Mouse (Mus musculus): Measurements from ENCODE around the gene Zranb2.

The Zranb2 gene

DNA sequence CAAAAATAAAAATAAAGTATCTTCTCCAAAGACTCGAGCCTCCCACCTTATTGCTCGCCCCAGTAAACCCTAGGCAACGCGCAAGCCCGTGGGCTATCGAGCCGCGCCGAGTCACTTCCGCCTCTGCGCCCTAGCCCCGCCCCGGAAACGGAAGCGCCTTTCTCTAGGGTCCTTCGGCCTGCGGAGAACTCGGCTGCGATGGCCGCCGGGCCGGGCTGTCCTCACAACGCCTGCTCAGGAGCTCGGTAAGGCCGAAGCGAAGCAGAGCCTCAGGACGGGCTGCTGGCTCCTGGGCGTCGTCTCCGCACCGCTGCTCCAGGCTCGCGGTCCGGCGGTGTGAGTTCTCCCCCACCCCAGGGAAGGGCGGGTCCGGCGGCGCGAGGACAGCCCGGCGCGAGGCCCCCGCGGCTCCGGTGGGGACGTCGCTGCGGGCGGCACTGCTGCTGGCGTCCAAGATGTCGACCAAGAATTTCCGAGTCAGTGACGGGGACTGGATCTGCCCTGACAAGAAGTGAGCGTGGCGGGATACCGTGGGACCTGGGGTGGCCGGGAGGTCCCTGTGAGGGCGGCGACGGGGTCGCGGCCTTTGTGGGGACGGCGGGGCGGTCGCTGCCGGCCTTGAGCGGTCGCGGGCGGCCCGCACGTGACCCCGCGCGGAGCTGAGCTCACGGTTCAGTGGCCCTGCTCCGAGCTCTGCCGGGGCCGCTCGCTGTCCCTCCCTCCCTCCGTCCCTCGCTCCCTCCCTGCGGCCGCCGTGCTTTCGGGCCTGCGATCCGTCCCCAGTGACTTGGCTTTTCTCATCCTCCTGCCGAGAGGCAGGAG lies at the start of gene Zranb2:
Gene Zranb2, plus strand, starts transcription at position 197 of the 822 bp plus-strand sequence.
- in situ Hi-C loops (cut with MboI), result loop anchor here (25.0 kb wide), 2 partner anchors 403 to 503 kb away; partner anchors contain the start of genes Ankrd13c, Cth, Lrrc40 and Srsf11

DNA sequence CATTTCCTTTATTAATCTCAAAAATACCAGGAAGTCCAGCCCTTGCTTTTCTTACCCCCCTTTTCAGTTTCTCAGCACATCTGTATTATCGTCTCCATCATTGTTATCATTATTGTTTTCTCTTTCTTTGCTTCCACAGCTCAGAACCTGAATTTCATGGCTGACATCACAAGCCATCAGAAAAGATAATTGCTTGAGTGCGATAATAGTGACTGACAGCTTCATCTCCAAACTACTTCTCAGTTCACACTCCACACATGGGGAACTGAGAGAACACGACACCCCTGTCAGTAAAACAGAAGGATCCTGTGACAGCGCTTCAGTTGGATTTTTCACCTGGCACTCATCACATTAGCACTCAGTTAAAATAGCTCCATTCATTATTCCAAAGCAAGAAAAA lies 41.9 kb upstream of the Zranb2 start:
- in situ Hi-C loops (cut with MboI), result no loop called here

DNA sequence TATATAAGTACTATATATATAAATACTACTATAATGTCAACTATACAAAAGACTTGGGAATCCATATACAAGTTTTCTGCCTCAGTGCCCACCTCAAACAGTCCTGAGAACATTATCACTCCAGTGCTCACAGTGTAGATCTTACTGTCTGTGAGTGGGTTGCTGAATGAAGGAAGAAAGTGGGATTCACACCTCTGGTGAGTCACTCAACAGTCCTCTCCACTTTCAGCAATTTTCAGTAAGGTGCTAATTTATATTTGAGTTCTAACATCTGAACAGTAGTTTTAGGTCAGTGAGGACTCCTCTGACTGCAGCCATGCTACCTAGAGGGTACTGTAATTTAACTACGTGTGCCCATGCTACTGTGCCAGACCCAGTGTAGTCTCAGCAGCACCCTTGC lies 31.7 kb upstream of the Zranb2 start:
- in situ Hi-C loops (cut with MboI), result no loop called here

DNA sequence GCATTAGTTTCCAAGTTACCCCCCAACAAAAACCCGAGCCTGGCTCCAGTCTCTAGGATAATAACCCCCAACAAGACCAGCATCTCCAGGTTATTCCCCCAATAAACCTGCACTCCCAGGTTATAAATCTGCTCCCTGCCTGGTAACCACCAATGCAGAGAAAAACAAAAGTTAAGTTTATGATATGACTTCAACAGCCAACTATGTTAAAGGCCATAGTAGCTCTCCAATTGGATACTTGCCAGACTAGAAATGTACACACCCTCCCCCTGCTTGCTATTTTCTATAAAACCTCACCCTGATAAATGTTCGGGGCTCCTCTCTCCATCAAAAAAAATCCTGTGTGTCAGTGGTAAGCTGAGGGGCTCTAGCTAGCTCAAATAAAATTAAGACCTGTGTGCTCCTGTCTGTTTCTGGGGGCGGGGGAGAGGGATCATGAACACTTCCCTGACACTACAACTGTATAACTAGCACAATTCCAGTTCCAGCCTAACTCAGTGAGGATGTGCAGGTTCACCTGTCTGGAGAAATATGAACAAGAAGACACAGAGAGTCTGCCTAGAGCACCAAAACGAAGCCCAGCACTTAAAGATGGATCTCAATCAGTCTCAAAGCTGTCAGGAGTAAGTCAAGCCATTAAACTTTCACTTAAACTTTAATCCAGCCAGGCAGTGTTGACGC lies 19.7 kb upstream of the Zranb2 start:
- in situ Hi-C loops (cut with MboI), result no loop called here

DNA sequence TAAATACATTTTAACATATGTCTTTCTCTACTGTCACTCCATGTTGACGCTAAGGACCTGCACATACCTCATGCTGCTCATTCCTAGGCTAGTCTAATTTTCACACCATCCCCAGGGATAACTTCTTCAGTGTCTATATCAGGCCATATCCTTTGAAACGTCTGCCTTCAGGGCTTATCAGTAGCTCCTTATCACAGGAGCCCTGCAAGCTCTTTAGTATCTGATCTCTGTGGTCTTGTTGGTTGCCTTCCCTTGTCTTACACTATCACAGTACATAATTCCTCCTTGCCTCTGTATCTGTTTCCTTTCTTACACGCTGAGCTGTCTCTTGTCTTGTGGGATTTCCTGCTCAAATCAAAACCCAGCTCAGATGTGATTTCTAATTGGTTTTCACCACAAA lies 17.5 kb upstream of the Zranb2 start:
- in situ Hi-C loops (cut with MboI), result no loop called here

DNA sequence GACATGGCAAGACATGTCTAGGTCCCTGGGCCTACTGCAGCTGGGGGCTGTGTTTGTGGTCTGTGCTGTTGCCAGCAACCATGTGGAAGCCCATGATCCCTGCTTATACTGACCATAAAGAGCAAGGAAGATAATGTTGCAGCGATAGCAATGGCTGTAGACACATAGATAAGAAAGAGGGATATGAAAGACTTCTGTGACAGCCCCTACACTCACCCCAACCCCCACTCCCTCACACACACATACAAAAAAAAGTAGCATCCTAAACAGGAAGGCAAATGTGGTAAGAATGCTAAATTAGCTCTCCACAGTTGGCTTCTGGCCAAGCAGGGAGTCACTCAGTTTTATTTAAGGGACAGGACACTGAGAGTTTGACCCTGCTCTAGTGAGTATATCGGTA lies 16.0 kb upstream of the Zranb2 start:
- in situ Hi-C loops (cut with MboI), result no loop called here

DNA sequence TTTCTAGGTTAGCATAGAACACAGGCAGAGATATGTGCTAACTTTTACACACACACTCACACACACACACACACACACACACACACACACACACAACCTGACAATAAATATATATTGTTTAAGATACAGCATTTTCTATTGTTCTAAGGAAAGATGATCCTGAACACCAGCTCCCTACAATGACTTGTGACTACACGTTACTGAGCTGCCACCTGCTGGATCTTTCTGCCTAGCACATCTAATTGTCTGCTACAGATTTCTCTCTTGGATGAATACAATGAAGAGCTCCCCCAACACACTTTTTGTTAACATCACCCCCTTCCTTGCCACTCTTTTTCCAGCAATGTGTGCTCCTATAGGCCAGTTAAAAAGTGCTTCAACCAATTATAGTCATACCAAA lies 13.5 kb upstream of the Zranb2 start:
- in situ Hi-C loops (cut with MboI), result no loop called here

DNA sequence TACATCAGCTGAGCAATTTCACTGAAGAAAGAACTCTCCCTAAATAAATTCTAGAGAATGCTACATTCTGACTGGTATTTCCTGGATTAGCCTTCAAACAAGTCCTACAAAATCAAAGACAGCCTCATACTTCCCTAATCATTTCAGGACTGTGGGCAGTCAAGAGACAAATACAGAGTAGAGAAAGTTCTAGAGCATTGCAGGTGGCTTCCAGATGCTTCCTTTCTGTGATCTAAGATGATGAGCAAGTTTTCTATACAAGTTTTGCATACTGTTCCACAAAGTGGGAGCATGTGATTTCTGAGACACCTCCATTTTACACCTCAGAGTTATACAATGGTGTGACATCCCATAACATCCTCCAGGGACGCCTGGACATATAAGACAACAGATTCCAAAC lies 10.1 kb upstream of the Zranb2 start:
- in situ Hi-C loops (cut with MboI), result no loop called here

DNA sequence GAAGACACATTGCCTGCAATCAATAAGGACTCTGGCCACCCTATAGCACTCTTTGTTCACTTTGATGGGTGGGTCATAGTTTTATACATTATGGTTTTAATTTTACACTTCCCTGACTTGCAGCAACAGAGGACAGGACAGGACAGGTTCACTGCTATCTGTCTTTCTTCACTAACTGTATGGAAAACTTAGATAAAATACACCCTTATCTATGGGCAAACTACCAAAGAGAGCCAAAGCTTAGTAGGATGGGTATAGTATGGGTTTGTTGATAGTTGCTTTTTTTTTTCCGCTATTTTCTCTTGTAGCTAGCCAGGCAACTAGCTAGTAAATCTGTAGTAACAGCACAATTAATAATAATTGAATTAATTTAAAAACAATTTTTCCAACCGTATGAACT lies 2.4 kb upstream of the Zranb2 start:
- in situ Hi-C loops (cut with MboI), result loop anchor here (25.0 kb wide), 2 partner anchors 406 to 506 kb away; partner anchors contain the start of genes Ankrd13c, Cth, Lrrc40 and Srsf11

DNA sequence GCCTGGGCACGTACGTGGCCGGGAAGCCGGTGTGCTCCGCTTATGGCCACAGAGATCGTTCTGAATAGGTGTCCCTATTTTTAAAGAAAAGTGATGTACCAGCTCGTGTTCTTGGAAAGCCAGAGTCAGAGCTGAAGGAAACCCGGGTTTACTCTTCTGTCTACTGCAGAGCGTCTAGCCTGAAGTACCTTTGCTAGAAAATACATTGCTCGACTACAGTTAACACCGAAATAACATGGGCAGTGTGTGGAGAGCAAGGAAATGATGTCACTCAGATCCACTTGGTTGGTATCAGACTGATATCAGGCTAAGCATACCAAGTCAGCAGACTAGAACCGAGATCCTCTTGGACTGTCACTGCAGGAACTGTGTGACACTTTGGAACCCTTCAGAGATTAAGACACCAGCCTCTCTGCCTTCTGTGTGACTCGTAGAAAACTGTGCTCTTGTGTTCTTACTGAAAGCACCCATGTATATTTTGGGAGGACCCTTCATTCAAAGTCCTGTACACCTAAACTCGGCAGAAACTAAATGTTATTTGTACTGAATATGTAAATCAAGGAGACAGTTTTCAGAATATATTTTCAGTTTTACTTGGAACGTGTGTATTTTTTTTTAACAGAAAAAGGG lies 941 bp downstream of the Zranb2 start:
- in situ Hi-C loops (cut with MboI), result loop anchor here (25.0 kb wide), 2 partner anchors 402 to 502 kb away; partner anchors contain the start of genes Ankrd13c, Cth, Lrrc40 and Srsf11

DNA sequence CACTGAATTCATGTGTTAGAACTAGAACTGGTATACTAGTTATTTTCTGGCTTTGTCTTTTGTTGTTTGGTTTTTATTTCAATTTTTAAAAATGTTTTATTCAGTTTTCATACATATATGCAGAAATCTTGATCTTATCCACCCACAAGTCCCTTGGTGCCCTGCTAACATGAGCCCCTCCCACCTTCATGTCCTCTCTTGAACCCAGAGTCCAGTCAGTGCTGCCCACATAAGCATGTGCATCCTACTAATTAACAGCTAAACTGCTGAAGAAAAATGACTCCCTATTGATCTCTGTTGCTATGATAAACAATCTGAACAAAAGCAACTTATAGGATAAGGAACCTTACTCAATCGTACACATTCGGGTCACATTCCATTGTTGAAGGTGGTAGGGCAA lies 15.4 kb downstream of the Zranb2 start:
- in situ Hi-C loops (cut with MboI), result loop anchor here (25.0 kb wide), 2 partner anchors 388 to 488 kb away; partner anchors contain the start of genes Ankrd13c, Cth, Lrrc40 and Srsf11

DNA sequence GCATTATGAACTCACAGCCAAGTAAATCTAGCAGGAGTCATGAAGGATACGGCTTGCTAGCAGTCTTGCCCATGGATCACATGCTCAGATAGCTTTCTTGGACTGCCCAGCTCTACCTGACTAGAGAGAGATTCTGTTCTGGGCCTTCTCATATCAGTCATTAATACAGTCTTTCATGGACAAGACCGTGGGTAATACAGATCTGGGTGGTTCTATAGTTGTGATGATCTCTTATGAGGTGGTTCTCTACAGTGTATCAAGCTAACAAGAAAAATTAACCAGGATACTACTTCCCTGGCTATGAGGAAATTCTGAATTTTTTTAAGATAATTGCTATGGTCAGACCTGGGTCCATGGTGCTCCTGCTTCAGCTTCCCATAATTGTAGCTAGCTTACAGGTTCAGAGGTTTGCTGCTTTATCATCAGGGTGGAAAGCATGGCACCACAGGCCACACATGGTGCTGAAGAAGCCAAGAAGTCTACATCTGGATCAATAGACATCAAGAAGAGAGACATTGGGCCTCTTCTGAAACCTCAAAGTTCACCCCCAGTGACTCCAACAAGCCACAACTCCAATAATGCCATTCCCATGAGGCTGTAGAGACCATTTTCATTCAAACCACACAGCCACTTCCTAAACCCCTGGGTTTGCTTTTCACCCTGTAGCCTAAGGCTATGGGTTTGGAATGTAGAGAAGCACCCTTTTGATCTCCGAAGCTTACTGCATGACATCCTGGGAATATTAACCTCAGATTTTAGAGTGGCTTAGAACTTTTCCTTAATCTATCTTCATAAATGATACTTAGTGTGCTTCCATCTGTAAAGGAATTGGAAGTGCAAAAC lies 16.0 kb downstream of the Zranb2 start:
- in situ Hi-C loops (cut with MboI), result loop anchor here (25.0 kb wide), 2 partner anchors 387 to 487 kb away; partner anchors contain the start of genes Ankrd13c, Cth, Lrrc40 and Srsf11

DNA sequence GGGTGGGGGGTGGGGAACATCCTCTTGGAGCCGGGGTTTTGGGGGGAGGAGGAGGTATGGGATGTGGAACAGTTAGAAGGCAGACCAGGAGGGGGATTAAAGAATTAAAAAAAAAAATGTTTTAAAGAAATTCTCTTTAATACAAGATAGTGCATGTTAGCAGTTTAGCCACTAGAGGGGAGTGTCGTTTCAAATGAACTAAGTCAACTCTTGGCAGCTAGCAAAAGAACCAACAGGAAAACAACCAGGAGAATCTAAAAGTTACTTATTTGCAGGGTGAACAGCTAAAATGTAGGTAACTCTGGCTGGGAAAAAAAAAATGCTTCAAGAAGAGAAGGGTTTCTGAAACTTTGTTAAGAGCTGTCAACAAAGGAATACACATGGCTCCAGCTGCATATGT lies 31.2 kb downstream of the Zranb2 start:
- in situ Hi-C loops (cut with MboI), result no loop called here

DNA sequence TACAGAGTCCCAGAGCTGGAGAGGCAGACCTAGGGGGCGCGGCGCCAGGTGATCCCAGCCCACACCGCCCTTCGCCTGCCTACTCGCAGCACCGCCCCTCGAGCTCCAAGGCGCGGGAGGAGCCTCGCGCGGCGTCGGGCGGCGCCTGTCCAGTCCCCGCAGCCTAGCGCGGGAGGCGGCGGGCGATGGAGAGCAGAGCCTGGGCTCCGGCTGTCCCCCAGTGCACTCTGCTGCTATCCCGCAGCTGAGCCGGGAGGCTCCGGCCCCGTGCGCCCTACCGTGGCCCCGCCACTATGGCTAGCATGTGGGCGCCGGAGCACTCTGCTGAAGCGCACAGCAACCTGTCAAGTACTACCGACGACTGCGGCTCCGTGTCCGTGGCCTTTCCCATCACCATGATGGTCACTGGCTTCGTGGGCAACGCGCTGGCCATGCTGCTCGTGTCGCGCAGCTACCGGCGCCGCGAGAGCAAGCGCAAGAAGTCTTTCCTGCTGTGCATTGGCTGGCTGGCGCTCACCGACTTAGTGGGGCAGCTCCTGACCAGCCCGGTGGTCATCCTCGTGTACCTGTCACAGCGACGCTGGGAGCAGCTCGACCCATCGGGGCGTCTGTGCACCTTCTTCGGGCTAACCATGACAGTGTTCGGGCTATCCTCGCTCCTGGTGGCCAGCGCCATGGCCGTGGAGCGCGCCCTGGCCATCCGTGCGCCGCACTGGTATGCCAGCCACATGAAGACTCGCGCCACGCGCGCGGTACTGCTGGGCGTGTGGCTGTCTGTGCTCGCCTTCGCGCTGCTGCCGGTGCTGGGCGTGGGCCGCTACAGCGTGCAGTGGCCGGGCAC lies 33.0 kb downstream of the Zranb2 start, which contains the start of gene Ptger3:
Gene Ptger3, plus strand, starts transcription at position 168 of the 841 bp plus-strand sequence.
- in situ Hi-C loops (cut with MboI), result no loop called here

DNA sequence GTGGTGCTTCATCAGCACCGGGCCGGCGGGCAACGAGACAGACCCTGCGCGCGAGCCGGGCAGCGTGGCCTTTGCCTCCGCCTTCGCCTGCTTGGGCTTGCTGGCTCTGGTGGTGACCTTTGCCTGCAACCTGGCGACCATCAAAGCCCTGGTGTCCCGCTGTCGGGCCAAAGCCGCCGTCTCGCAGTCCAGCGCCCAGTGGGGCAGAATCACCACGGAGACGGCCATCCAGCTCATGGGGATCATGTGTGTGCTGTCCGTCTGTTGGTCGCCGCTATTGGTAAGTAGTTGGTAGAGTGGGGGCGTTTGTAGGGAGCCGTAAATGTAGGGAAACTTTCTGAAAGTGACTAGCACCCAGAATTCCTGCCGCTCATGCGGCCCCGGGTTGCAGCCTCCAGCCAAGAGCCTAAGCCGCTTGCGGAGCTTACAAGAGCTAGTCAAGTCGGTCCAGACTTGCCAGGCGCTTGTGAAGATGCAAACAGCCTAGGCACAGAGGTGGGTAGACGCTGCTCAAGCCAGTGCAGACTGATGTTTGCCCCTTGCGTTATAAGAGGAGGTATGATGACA lies 33.7 kb downstream of the Zranb2 start:
- in situ Hi-C loops (cut with MboI), result no loop called here

DNA sequence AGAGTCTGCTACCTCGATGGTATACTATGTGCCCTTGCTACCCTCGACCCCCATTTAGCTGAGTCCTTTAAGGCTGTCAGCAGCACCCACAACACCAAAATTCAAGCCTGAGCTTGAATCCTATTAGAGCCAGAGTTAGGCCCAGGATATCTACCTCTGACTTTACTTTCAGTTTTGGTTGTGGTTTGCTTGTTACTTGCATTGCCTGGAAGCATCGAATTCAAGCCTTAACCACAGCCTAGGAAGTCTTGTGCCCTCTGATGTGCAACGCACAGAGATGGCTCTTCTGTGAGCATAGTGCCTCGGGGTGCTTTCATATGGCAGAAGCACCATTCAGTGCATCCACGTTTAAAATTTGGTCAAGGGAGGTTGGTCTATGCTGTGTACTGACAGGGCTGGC lies 38.1 kb downstream of the Zranb2 start:
- in situ Hi-C loops (cut with MboI), result no loop called here

DNA sequence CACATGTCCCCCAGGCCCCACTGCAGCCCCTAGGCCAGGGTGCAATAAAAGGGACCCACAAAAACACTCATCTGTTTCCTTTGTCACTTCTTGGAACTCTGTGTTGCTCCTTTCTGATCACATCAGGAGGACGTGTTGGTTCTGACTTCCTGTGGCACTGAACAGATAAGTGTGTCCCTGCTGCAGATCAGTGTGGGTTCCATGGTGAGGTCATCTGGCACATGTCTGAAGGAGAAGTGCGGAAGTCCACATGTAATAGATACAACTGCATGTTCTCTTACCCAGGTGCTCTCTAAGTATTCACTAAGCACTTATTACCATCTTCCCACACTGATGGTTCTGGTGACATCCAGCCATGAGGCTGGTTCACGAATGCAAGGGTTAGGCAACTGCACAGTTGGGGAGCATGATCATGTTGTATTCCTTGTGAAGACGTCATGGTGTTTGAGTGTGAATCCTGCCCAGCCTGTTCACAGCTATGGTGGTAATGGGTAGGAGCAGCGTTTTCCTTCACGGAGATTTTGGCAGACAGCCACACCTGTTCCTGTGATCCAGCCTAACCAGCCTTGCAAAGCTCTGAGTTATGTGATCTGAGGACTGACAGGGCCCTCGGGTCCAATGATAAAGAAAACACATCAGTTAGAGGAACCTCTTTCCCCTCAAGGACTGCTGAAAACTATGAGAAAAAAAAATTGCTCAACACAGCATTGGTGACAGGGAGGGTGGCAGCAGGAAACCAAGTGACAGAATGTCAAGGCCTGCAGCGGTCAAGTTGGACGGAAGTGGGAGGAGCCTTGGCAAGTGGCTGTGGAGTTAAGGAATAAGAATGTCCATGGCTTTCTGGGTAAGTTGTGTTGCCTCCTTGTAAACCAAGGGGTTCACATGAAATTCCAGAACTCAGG lies 41.7 kb downstream of the Zranb2 start:
- in situ Hi-C loops (cut with MboI), result no loop called here

DNA sequence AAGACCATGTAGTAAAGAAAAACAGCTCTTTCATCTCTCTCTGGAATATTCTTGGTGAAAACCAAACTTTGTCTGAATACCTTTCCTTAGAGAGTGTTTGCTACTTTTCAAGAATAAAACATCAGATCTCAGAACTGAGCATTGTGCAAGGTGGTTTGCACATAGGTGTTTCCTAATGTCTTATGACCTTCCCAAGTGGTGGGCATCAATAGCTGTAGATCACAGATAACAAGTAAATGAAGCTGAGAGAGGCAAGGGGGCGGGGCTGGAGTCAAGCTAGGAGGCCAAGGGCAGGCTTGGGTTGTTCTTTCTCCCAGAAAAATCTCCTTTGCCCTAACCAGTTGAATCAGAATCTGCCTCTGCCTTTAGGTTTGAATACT lies 42.4 kb downstream of the Zranb2 start:
- in situ Hi-C loops (cut with MboI), result no loop called here

DNA sequence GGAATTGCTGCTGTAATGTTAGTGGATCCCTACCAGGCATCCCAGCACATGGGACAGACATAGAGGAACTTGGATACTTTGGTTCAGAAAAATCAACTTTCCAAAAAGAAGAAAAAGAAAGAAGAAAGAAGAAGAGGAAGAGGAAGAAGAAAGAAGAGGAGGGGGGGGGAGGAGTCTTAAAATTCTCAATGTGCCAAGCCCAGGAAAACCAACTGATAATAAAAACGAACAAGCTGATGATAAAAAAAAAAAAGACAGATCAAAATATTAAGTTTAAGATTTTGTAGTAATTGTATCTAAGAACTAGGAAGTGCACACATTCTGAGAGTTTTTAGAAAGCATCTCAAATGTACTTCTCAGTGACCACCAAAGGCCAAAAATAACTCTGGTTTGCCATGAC lies 42.9 kb downstream of the Zranb2 start:
- in situ Hi-C loops (cut with MboI), result no loop called here

Data from mature B cell (primary cell).